Mouse (Mus musculus) CH12.LX (cell line): ENCODE data around the gene Apba1. TPM values are rescaled to one million over a fixed set of nuclear protein-coding genes. Genes with fewer than 3 reads are reported as not detected.

Experiments used
- DNase-seq: peaks from one replicate; pipeline ENCODE4 v3.0.0-alpha.2; 2013; ENCODE audit errors: extremely low read depth
- H3K27ac ChIP-seq: 2 replicates; pipeline ENCODE4 v1.5.1; 2012; ENCODE audit warnings: low read depth, mild to moderate bottlenecking, control low read depth, moderate library complexity; ENCODE audit not compliant: insufficient read depth
- H3K27me3 ChIP-seq: replicated peaks from 2 replicates; pipeline ENCODE3; 2012; ENCODE audit warnings: inconsistent platforms
- H3K36me3 ChIP-seq, 2 experiments: replicated peaks in 1 of 2; 2 replicates each; pipeline versions ENCODE3 to v1.6.1; 2012; ENCODE audit warnings: inconsistent platforms in 1 of 2, low read length in 1 of 2, mild to moderate bottlenecking in 1 of 2, mixed read lengths in 1 of 2, moderate library complexity in 1 of 2; ENCODE audit not compliant: control insufficient read depth in 1 of 2, insufficient read depth in 1 of 2
- H3K4me1 ChIP-seq, 2 experiments: 2 replicates each; pipeline ENCODE4 v1.6.1; 2012; ENCODE audit warnings: inconsistent platforms in 1 of 2, moderate library complexity in 1 of 2; ENCODE audit not compliant: insufficient read depth in 2 of 2, control insufficient read depth in 1 of 2
- H3K4me2 ChIP-seq: 2 replicates; pipeline ENCODE4 v1.6.1; 2012; ENCODE audit warnings: low read depth, mild to moderate bottlenecking, control low read depth; ENCODE audit not compliant: poor library complexity, insufficient read depth, severe bottlenecking
- H3K4me3 ChIP-seq, 3 experiments: fragments of 150-350 bp in 1 of 3; sonication (generic) in 1 of 3; replicated peaks in 1 of 3; 2 replicates each; pipeline versions ENCODE3 to v1.5.1; 2011 to 2012; ENCODE audit warnings: low read depth in 2 of 3, low read length in 2 of 3, mild to moderate bottlenecking in 2 of 3, moderate library complexity in 2 of 3, control low read depth in 1 of 3, improper control_type of control experiment in 1 of 3, inconsistent platforms in 1 of 3, mixed read lengths in 1 of 3; ENCODE audit not compliant: poor library complexity in 1 of 3
- H3K79me2 ChIP-seq: replicated peaks from 2 replicates; pipeline ENCODE4 v1.6.1; 2012; ENCODE audit warnings: mild to moderate bottlenecking, moderate library complexity; ENCODE audit not compliant: control insufficient read depth, poor library complexity, insufficient read depth, severe bottlenecking; ENCODE audit errors: extremely low read depth
- H3K9ac ChIP-seq: 2 replicates; pipeline ENCODE4 v1.6.1; 2012; ENCODE audit warnings: low read depth, mild to moderate bottlenecking, control low read depth, moderate library complexity; ENCODE audit not compliant: insufficient read depth
- H3K9me3 ChIP-seq: replicated peaks from 2 replicates; pipeline ENCODE3; 2012; ENCODE audit warnings: low read length, inconsistent platforms, mixed read lengths
- CHD1 ChIP-seq: IDR thresholded peaks from 2 replicates; pipeline ENCODE4 v1.6.1; 2012; ENCODE audit warnings: low read depth, low read length, improper control_type of control experiment, inconsistent platforms
- CTCF ChIP-seq, 2 experiments: IDR thresholded peaks in 1 of 2; conservative IDR thresholded peaks in 1 of 2; 2 replicates each; pipeline ENCODE4 v1.5.1; 2011 to 2012; ENCODE audit warnings: low read depth in 2 of 2, low read length in 2 of 2, improper control_type of control experiment in 1 of 2, inconsistent platforms in 1 of 2, mild to moderate bottlenecking in 1 of 2, moderate library complexity in 1 of 2
- E2F4 ChIP-seq: IDR thresholded peaks from 2 replicates; pipeline ENCODE4 v1.6.1; 2011; ENCODE audit warnings: low read depth, low read length, improper control_type of control experiment; ENCODE audit not compliant: insufficient replicate concordance
- ELF1 ChIP-seq: IDR thresholded peaks from 2 replicates; pipeline ENCODE4 v1.6.1; 2014; ENCODE audit warnings: low read depth, mild to moderate bottlenecking, inconsistent platforms, low read length, improper control_type of control experiment
- EP300 ChIP-seq: IDR thresholded peaks from 2 replicates; pipeline ENCODE4 v1.6.1; 2011; ENCODE audit warnings: low read length, improper control_type of control experiment
- ETS1 ChIP-seq: conservative IDR thresholded peaks from 2 replicates; pipeline ENCODE4 v1.6.1; 2012; ENCODE audit warnings: low read depth, mild to moderate bottlenecking, inconsistent platforms, low read length, improper control_type of control experiment, moderate library complexity
- HCFC1 ChIP-seq: IDR thresholded peaks from 2 replicates; pipeline ENCODE4 v1.6.1; 2012; ENCODE audit warnings: low read depth, mild to moderate bottlenecking, inconsistent platforms, low read length, improper control_type of control experiment
- MAX ChIP-seq: IDR thresholded peaks from 2 replicates; pipeline ENCODE4 v1.6.1; 2011; ENCODE audit warnings: low read length, improper control_type of control experiment
- MEF2A ChIP-seq: IDR thresholded peaks from 2 replicates; pipeline ENCODE4 v1.6.1; 2014; ENCODE audit warnings: low read depth, mild to moderate bottlenecking, inconsistent platforms, low read length, improper control_type of control experiment, borderline replicate concordance
- NRF1 ChIP-seq: IDR thresholded peaks from 2 replicates; pipeline ENCODE4 v1.6.1; 2014; ENCODE audit warnings: low read depth, mild to moderate bottlenecking, inconsistent platforms, low read length, improper control_type of control experiment, moderate library complexity
- PAX5 ChIP-seq: IDR thresholded peaks from 2 replicates; pipeline ENCODE4 v1.6.1; 2012; ENCODE audit warnings: low read length, inconsistent platforms, mixed read lengths
- POLR2A ChIP-seq: IDR thresholded peaks from 2 replicates; pipeline ENCODE4 v1.6.1; 2011; ENCODE audit warnings: low read depth, mild to moderate bottlenecking, improper control_type of control experiment, low read length
- POLR2AphosphoS2 ChIP-seq: IDR thresholded peaks from 2 replicates; pipeline ENCODE4 v1.6.1; 2011; ENCODE audit warnings: low read depth, low read length, improper control_type of control experiment
- RCOR1 ChIP-seq: conservative IDR thresholded peaks from 2 replicates; pipeline ENCODE4 v1.6.1; 2012; ENCODE audit warnings: low read depth, mild to moderate bottlenecking, inconsistent platforms, low read length, improper control_type of control experiment
- SIN3A ChIP-seq: IDR thresholded peaks from 2 replicates; pipeline ENCODE4 v1.6.1; 2012; ENCODE audit warnings: low read length, improper control_type of control experiment, inconsistent platforms
- SMC3 ChIP-seq: IDR thresholded peaks from 2 replicates; pipeline ENCODE4 v1.6.1; 2011; ENCODE audit warnings: low read depth, low read length, improper control_type of control experiment
- TBP ChIP-seq: conservative IDR thresholded peaks from 2 replicates; pipeline ENCODE4 v1.6.1; 2011; ENCODE audit warnings: low read depth, low read length, improper control_type of control experiment
- ZC3H11A ChIP-seq: IDR thresholded peaks from 2 replicates; pipeline ENCODE4 v1.6.1; 2012; ENCODE audit warnings: low read depth, mild to moderate bottlenecking, inconsistent platforms, low read length, improper control_type of control experiment
- ZKSCAN1 ChIP-seq: IDR thresholded peaks from 2 replicates; pipeline ENCODE4 v1.6.1; 2012; ENCODE audit warnings: low read depth, inconsistent platforms, low read length, improper control_type of control experiment, borderline replicate concordance
- ZMIZ1 ChIP-seq: IDR thresholded peaks from 2 replicates; pipeline ENCODE4 v1.6.1; 2012; ENCODE audit warnings: low read depth, mild to moderate bottlenecking, inconsistent platforms, low read length, improper control_type of control experiment
- ZNF384 ChIP-seq: IDR thresholded peaks from 2 replicates; pipeline ENCODE4 v1.6.1; 2012; ENCODE audit warnings: low read depth, low read length, improper control_type of control experiment, inconsistent platforms
- dilution Hi-C: fragments of 300-500 bp; cut with MboI; formaldehyde crosslinking; loops from 2 replicates; pipeline ENCODE4 v1.14.3; 2020; ENCODE audit warnings: low sequenced_read_pairs; ENCODE audit not compliant: extremely low pct_unique_long_range_greater_than_20kb, extremely low pct_ligation_motif_present
- in situ Hi-C: fragments of 300-500 bp; cut with MboI; formaldehyde crosslinking; loops from 3 replicates; pipeline ENCODE4 v1.14.3; 2019; ENCODE audit warnings: low sequenced_read_pairs, low pct_ligation_motif_present, low pct_unique_long_range_greater_than_20kb, mixed read lengths
- polyA plus RNA-seq: library from polyadenylated mRNA; unstranded; fragments of >175 nt; gene quantifications from 2 replicates; pipeline ENCODE4 v1.2.1, GENCODE M21; 2012; ENCODE audit warnings: low read depth; ENCODE audit not compliant: insufficient read length
- total RNA-seq, 2 experiments: library from RNA; depleted of rRNA; stranded (reverse); fragments of 300-350 nt in 1 of 2; fragments of >200 nt in 1 of 2; gene quantifications; 2 replicates each; pipeline ENCODE4 v1.2.3; 2012 to 2014

Gene Apba1
- total and polyA plus RNA-seq, 3 experiments = 0.08 to 0.24 (median 0.09) TPM

GRCm38 (mm10) chr19:23941422-23941949 is 182.8 kb downstream of the Apba1 start:
- H3K36me3 ChIP-seq = no peaks in the 10 kb centered on the region
- H3K79me2 ChIP-seq = no peaks in the 10 kb centered on the region
- peaks cover 0 to 41% of the 10 kb centered on the region in 2 experiments; a peak in 2 of 4 replicates for H3K4me1 ChIP-seq
- H3K27ac ChIP-seq = no peak overlapping the region
- H3K4me2 ChIP-seq = no peak overlapping the region
- no peak for DNase-seq
- TF ChIP-seq ELF1 (no peak), ETS1 (no peak), SIN3A (no peak), SMC3 (no peak), POLR2AphosphoS2 (no peak), EP300 (no peak), MAX (no peak), ZC3H11A (no peak), CTCF (conservative IDR thresholded peaks at IDR 0.05 in 1 of 2, IDR thresholded peaks at IDR 0.05 in 1 of 2; ENCODE audit: low read depth in 2 of 2, low read length in 2 of 2) (no peak), E2F4 (no peak), NRF1 (no peak)
- TF ChIP-seq, all 38 proteins: peak for 0
- no peaks in the 10 kb centered on the region for H3K9me3 ChIP-seq
- dilution Hi-C loops = no loop called here
- in situ Hi-C loops = no loop called here
- no peak overlapping the region for H3K9ac ChIP-seq
- H3K4me3 ChIP-seq = no peak overlapping the region
- H3K27me3 ChIP-seq = no peaks in the 10 kb centered on the region

DNA sequence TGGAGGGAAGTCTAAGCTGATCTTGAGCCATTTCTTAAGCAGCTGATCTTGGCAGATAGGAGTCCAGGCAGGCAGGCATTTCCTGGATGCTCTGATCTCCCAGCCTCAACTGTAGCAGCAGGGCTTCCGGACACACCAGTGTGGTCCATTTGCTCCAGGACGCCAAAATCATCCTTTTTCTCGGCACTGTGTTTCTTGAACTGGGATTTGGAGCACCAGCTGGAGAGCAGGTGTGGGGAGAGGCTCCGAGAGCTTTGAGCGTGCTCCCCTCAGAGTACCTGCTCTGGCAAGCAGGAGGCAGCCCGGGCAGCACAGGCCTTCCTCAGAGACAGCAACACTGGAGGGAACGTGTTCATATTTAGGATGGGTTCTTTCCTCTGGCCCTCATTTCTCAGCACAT is 184.2 kb downstream of the Apba1 start:
- in situ Hi-C loops = no loop called here
- Histone ChIP-seq H3K4me1 (peaks cover 0 to 29% of the 10 kb centered on the region in 2 experiments; a peak in 2 of 4 replicates), H3K9me3 (no peaks in the 10 kb centered on the region), H3K27ac (no peak overlapping the region), H3K9ac (no peak overlapping the region), H3K4me3 (no peak overlapping the region), H3K27me3 (no peaks in the 10 kb centered on the region), H3K4me2 (no peak overlapping the region), H3K79me2 (no peaks in the 10 kb centered on the region), H3K36me3 (no peaks in the 10 kb centered on the region)
- TF ChIP-seq MEF2A (no peak), ZMIZ1 (no peak), PAX5 (no peak), ZNF384 (no peak), ZC3H11A (no peak), POLR2AphosphoS2 (no peak), TBP (no peak), RCOR1 (no peak), CHD1 (no peak), E2F4 (no peak), SIN3A (no peak), ZKSCAN1 (no peak), HCFC1 (no peak), POLR2A (no peak)
- dilution Hi-C loops = no loop called here
- DNase-seq = no peak
